Mouse (Mus musculus): ENCODE measurements at regions not wholly inside any gene's neighbourhood (a gene's known extent, or its start where the extent isn't known, plus 50 kb on each side); places are given as distances from the start of the nearest gene placed in this dataset.
A peak's percentile ranks its signal among the peaks of the same experiment; 100 is the strongest.

DNA sequence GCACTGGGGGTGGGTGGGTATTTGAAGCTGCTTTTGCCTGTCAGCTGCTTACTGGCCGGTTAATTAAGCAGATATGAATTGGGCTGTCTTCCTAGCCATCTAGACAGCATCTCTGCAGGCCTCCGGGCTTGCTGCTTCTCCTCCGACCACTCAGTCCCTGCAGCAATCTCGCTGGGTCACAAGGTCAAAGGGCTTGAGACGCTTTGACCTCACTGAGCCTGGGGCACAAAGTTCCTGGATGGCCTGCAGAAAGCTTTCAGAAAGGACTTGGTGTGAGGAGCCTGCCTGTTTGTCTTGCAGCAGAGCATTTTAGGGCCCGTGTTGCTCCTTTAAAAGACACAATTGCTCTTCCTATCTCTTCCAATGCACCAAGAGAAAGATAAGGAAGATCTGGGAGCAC, 83.7 kb upstream of the Ppp2r5a start:
- DNase-seq (ENCODE audit: low spot score in 2 of 2) = no peak
- intact Hi-C loops (cut with DNase I) = no loop called here

DNA sequence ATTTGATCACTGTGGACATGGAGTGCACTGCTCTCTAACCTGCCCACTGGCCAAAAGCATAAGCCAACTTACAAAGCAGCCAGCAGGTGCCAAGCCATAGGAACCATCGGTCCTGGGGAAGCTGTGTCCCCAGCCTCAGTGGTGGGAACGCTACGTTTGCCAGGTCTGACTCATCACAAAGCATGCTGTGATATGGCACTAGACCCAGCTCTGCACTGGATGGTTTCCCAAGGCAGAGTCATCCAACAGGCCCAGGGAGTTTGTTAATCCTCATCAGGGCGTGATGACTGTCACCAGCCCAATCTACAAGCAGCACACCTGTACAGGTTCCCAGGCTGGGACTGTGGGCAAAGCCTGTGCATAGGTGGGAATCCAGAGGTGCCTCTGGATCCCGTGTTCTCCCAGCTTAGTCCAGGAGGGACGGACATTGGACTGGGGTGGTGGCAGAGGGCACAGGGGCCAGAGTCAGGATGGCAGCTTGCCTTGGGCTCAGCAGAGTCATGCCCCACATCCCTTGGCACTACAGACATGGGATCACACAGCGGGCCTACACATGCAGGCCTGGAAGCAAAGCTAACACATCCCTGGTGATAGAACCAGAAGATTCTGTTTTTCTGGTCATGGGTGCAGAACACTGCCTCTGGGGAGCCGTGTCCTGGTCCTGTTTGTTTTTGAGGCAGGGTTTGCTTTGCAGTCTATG, 81.8 kb upstream of the Ppp2r5a start:
- intact Hi-C loops (cut with DNase I) = no loop called here
- peak in 1 of 2 experiments; percentile 17 for DNase-seq (ENCODE audit: low spot score in 2 of 2)

DNA sequence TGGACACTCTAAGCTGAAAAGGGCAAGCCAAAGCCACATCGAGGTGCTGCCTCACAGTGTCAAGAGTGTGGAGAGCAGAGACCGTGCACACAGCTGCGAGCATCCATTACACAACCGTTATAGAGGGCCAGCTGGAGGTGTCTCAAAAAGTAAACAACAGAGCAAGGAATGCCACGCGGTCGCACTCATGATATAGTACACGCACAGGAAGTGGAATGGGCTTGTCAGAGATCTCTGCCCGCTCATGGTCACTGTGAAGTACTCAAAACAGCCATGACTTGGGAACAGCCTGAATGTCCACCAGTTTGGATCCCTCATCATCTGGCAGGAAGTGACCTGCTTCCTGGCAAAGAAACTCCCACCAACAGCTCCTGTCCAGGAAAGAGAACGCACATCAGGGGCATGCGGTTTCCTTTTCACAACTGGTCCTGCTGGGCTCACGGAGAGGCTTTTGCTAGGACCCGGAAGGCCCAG, 76.9 kb upstream of the Ppp2r5a start:
- intact Hi-C loops (cut with DNase I) = no loop called here
- DNase-seq (ENCODE audit: low spot score in 2 of 2) = no peak

DNA sequence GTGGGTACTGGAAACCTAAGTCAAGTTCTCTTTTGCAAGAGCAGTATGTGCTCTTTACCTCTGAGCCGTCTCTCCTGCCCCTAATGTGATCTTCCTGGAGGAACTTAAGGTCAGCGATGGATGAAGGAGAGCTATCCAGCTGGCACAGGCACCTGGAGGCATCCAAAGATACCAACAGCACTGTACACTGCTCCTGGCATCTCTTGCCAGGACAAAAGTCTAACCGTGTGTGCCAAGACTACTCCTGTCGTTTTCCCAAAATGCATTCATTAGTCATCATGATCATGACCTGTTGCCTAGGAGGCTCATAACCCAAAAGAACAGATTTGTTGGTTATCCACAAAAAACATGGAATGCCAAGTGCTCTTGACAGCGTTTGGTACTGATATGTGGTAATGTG, 69.5 kb upstream of the Ppp2r5a start:
- intact Hi-C loops (cut with DNase I) = no loop called here
- no peak for DNase-seq (ENCODE audit: low spot score in 2 of 2)

DNA sequence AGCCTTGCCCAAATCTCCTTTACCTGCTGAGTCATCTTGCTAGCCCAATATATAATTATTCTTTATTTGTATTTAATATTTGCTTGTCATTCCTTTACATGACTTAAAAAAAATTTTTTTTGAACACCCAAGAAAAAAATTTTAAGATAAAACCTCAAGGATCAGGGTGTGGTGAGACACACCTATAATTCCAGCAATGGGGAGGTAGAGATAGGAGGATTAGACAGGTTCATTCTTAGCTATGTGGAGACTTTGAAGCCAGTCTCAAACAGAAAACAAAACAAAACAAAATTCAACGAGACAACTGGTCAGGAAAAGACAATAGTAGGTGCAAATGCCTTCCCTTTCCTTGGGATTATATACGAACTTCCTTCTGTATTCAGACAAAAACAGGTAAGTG, 68.4 kb upstream of the Ppp2r5a start:
- DNase-seq (ENCODE audit: low spot score in 2 of 2) = no peak
- intact Hi-C loops (cut with DNase I) = no loop called here

DNA sequence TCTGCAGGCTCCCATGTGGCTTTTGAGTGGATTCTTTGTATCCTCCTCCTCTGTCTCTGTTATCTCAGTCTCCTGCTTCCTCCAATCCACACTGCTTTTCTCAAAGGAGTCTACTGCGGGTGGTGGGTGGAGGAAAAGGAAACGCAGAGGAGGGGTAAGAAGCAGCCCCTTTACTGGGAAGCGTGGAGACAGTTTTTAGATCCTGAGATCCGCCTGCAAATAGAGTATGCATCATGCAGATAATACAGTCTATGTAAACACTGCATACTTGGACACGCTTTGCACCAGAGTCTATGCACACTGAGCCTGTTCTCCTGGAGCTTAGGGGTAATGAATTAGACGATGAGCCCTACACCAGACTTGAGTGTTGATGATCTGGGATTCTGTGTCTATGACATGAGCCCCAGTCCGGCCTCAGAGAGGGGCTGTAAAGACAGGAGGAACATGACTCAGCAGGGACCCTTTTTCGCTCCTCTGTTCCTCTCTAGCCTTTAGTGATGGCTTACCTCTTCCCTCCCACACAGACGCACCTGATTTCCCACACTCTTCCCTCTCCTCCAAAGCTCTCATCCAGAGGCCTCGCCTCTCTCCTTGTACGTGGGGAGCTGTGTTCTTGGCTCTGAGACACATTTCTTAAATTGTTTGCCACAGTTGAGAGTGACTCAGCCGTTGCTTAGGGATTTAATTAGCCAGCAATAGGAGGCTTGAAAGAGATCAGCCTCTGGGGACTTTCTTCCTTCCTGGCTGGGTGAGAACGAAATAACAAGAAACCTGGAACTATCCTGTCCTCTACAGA, 67.3 kb upstream of the Ppp2r5a start:
- peak; percentile 67 to 71 for DNase-seq (ENCODE audit: low spot score in 2 of 2)
- intact Hi-C loops (cut with DNase I) = loop anchor here (1.0 kb wide), 2 partner anchors 71 to 73 kb away; no protein-coding TSS in a partner anchor

DNA sequence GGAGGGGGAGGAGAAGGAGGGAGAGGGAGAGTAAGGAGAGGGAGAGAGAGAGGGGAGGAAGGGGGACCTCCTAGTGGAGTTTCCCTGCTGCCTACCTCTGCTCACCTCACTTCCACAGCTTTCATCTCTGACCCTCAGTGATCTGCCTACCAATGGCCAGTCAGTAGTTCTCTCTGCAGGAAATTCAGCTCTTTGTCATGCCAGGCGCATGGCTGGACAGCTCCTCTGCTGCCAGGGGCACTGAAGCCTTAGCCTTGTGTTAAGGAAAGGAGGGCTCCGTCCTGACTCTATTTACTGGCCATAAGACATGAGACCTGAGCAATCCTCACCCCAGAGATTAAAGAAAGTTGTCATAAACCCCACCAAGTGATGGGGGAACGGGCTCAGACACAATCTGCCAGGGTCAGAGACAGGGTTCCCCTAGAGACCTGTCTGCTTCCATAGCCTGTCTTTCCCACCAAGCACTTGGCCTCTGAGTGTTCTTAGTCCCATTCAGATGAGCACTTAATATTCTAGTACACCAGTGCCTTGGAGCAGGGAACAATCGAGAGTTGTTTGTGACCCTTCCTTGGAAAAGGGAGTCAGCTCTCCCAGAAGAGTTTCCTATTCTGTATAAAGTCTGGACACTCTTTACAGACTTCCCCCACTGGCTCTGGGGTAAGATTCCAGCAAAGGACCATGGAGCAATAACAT, 65.9 kb upstream of the Ppp2r5a start:
- no peak for DNase-seq (ENCODE audit: low spot score in 2 of 2)
- intact Hi-C loops (cut with DNase I) = no loop called here

DNA sequence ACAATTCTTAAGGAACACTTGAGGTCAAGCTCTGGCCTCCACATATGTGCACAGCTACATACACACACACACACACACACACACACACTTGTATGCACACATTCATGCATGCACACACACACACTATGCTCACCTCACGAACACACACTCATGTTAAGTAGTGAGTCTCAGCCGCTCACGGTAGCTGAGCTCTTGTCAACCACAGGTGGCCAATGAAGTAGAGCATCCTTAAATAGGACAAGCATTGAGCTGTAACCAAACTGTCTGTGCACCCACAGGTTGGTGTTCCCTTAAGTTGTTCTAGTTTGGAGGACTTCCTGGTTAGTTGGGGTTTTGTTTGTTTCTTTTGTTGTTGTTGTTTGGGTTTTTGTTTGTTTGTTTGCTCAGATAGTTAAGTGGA, 63.2 kb upstream of the Ppp2r5a start:
- intact Hi-C loops (cut with DNase I) = no loop called here
- DNase-seq (ENCODE audit: low spot score in 2 of 2) = no peak

DNA sequence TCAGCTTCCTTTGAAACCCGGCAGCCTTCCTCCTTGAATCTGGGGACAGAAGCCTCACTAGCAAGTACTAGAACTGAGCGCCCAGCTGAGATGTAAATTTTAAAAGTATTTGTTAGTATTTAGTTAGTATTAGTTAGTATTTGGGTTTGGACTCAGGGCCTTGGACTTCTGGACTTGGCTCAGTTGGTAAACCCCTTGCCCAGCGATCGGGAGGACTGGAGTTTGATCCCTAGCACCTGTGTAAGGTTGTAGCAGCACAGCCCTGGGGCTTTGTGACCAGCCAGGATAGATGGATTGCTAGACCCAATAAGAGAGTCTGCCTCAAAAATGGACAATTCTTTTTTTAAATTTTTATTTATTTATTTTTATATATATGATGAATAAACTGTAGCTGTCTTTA, 62.7 kb upstream of the Ppp2r5a start:
- intact Hi-C loops (cut with DNase I) = no loop called here

DNA sequence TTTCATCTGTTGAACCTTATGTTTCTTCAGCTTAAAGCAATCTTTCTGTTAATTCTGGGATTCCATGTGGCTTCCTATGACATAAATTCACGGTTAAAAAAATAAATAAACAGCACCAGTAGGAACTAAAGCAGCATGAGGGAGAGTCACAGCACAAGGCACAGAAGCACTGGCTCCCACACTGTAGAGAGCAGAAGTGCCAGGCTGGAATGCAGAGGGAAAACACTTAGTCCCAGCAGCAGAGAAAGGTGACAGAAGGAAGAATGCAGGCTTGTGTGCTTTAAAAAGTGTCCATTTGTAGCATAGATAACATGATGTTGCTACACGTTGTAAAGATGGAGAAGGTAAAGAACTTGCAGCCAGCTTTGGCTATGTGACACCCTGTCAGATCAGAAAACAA, 62.1 kb upstream of the Ppp2r5a start:
- no peak for DNase-seq (ENCODE audit: low spot score in 2 of 2)
- intact Hi-C loops (cut with DNase I) = no loop called here

More for the DNA sequence above, 62.7 kb upstream of the Ppp2r5a start:
- DNase-seq (ENCODE audit: low spot score in 2 of 2) = no peak

DNA sequence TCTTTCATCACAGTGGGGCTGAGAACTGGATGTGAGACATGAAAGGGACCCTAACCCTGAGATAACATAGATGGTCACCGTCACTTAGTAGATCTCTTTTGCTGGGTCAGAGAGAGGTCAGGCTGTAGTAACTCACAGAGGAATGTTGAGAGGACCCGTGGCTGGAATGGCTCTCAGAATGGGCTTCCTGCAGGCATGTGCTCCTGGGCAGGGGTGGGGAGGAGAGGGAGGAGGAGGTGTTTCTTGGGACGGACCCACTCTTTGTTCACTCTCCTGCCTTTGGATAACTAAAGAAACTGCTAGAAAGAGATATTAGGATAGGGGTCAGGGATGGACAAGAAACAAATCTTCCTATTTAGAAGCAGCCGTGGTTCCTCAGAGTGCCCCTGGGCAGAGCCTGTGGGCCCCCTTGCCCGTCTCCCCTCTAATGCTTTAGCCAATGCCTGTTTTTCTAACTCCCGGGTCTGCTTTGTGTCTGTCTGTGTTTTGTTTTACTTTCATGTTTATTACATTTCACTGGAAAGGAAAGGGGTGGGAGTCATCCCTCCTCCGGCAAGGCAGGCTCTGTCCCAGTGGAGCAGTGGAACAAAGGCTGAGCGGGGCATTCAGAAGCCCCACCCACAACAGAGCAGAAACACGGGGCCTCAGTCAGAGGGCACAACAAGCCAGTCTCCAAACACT, 58.9 kb upstream of the Ppp2r5a start:
- DNase-seq (ENCODE audit: low spot score in 2 of 2) = no peak
- intact Hi-C loops (cut with DNase I) = no loop called here

DNA sequence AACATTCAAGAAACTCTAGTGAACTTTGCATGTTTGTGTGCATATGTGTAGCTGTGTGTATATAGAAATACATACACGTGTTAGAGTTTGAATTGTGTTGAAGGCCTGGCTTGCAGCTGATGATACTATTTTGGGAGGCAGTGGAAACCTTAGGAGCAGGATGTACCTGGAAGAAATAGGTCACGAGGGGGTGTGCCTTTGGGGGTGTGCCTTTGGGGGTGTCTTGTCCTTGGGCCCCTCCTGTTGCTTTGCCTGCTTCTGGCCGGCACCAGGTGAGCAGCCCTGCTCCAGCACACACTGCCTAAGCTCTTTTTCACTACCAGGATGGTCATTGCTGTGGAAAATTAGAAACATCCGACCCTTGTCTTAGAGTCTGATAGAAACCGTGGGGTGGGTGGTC, 56.0 kb upstream of the Ppp2r5a start:
- intact Hi-C loops (cut with DNase I) = no loop called here
- DNase-seq (ENCODE audit: low spot score in 2 of 2) = no peak

DNA sequence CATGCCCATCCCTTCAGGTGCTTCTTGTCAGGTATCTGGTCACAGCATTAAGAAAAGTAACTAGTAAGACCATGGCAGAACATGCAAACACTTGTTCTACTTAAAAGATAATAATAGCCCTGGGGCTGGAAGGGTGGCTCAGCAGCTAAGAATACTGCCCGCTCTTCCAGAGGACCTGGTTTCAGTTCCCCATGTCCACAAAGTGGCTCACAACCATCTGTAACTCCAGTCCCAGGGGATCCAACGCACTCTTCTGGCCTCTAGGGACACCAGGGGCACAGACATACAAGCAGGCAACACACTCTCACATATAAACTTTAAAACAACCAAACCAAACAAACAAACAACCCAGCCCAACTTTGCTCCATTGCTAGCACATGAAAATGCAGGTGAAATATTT, 55.2 kb upstream of the Ppp2r5a start:
- DNase-seq (ENCODE audit: low spot score in 2 of 2) = no peak
- intact Hi-C loops (cut with DNase I) = no loop called here

DNA sequence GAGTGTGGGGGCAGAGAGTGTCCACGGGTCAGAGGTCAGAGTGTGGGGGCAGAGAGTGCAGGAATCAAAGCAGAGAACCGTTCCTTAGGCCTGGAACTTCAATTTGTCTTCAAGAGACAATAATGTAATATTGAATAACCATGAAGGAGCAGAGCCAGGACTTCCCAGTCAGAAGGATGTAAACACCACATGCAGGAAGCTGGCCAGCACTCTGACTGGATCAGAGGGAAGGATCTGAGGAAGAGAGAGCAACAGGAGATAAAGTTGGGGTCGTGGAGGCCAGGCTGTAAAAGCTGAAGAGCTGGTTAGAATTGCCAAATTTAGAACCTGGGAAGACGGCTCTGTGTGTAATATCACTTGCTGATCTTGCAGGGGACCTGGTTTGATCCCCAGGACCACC, 54.0 kb upstream of the Ppp2r5a start:
- DNase-seq (ENCODE audit: low spot score in 2 of 2) = no peak
- intact Hi-C loops (cut with DNase I) = no loop called here

DNA sequence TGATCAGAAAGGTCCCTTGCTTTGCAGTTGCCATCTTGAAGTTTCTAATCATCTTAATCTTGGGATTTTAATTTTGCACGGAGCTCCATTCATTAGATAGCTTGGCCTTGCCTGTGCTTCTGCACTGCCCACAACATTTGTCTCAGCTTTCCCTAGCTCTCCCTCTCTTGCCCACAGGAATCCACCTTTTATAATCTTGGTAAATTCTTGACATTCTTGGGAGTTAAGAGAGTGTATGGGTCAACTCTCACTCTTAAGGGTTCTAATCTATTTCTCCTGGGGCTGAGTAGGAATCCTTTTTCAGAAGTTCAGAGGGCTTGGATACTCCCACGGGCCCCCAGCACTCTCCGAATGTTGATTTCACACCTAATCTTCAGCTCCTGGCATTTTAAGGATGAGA, 51.5 kb upstream of the Ppp2r5a start:
- DNase-seq (ENCODE audit: low spot score in 2 of 2) = no peak

DNA sequence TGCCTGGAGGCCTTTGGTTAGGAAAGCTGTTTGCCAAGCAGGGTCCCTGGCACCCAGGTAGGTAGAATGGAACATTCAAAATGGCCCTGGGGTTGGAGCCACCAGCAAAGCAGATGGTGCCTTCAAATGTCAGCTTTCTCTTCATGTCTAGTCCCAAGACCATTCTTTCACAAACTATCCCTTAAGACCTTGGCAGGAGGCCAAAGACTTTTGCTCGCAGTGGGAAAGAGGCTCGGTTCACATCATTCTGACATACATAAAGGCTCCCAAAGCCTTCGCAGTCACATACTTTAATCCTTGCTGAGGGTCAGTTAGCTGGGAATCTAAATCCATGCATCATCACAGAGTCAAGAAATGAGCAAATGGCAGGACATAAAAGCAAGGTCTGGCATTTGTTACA, 50.5 kb upstream of the Ppp2r5a start:
- intact Hi-C loops (cut with DNase I) = no loop called here
- no peak for DNase-seq (ENCODE audit: low spot score in 2 of 2)

More for the DNA sequence above, 51.5 kb upstream of the Ppp2r5a start:
- intact Hi-C loops (cut with DNase I) = no loop called here

All from left cerebral cortex, postnatal 36 days (tissue).